Mouse (Mus musculus): Measurements from ENCODE around the gene Ten1.

Gene Ten1

DNA sequence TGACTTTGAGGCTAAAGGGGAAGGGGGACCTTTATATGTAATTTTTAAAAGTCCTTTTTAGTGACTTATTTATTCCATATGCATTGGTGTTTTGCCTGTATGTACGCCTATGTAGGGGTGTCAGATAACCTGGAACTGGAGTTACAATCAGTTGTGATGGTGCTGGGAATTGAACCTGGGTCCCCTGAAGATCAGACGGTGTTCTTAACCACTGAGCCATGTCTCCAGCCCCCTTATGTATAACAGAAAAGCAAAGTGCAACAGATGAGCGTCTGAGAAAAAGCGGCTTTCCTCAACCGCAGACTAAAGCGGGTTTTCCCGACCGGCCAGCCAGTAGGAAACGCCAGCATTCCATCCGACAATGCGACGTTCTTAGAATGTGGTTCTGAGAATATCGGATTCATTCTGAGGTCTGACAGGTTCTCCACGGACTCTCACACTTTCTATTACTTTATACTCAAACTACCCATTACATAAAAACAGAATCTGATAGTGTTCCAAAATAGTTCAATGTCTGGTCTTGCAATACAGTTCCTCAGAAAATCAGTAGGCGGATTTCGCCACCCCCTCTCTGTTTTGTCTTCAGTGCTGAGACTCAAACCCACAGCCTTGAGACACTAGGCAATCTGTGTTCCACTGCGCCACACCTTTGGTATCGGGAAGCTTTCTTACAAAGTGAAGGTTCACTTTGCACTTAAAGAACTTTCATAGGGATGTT lies 1.6 kb upstream of the Ten1 start:
- no peak for DNase-seq (ENCODE audit: low spot score in 2 of 2)

DNA sequence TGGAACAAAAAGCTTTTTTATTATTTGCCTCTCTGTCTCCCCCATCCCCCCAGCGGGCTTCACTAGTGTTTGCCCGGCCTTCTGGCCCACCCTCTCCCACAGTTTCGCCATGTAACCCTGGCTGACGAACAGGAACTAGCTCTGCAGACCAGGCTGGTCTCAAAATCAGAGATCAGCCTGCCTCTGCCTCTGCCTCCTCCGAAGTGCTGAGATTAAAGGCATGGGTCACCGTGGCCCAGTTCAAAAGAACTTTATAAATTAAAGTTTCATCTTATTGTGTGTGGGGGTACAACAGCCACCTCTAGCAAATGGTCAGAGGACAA lies 1.1 kb upstream of the Ten1 start:
- DNase-seq (ENCODE audit: low spot score in 2 of 2) = no peak

DNA sequence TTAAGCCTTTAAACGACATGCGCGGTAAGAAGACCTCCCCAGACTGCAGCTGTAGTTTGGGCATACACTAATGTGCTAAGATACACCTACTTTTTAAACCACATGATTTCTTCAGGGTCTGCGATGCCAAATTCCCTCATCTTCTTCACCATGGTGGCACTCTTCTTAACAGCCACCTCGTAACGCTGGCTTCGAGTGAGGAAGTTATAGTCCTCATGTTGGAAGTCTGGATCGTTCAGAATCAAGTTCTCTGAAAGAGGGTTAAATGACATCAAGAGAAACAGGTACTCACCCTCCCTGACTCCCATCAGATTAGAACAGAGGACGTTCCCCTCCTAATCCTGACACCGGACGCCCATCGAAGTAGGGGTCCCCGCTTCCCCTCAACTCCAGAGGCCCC lies 523 bp upstream of the Ten1 start:
- DNase-seq (ENCODE audit: low spot score in 2 of 2) = no peak

DNA sequence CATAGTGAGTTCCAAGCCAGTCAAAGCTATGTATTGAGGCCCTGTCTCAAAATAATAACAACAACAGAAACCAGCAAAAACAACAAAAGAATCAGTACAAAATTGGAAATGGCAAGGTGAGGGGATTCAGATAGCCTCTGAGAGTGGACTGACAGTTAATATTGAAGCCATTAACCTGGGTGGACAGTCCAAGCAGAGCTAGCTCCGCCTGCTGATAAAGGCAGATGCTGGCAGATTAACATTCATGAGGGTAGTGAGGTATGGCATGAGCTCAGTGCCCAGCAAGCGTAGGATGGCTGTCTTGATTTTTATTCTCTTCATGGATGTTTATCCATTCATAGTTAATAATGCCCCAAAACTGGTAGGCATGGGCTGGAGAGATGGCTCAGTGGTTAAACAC lies 2.5 kb downstream of the Ten1 start:
- no peak for DNase-seq (ENCODE audit: low spot score in 2 of 2)

DNA sequence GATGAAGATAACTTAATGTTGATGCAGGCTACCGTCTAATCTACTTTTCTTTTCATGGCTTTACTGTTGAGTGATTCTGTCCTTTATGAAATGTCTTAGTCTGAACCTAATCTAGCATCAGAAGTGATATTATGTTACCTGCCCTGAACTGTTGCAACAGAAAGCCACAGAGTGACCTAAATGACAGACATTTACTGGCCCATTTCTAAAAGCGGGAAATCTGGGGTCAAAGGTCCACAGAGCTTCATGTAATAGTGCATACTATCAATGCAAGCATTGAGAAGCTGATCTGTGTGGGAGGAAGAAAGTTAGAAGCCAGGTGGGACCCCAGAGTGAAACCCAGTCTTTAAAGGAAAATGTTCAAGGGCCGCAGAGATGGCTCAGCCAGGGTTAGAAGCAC lies 4.5 kb downstream of the Ten1 start:
- DNase-seq (ENCODE audit: low spot score in 2 of 2) = no peak

DNA sequence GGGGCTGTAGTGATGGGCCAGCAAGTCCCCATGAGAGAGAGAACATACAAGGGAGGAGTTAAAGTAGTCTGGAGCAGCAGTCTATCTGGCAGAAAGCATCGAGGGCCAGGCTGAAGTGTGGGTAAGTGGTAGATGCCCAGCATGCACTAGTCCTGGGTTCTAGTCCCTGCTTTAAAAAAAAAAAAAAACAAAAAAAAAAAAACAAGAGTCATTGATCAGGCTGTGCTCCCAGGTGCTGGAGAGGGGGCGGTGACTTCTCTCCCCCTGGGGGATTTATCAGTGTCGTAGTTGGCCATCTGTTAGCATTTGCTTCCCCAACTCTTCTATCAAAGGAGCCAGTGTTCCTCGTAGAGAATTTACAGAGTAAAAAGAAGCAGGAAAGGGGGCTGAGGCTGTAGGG lies 8.0 kb downstream of the Ten1 start:
- DNase-seq (ENCODE audit: low spot score in 2 of 2) = no peak

DNA sequence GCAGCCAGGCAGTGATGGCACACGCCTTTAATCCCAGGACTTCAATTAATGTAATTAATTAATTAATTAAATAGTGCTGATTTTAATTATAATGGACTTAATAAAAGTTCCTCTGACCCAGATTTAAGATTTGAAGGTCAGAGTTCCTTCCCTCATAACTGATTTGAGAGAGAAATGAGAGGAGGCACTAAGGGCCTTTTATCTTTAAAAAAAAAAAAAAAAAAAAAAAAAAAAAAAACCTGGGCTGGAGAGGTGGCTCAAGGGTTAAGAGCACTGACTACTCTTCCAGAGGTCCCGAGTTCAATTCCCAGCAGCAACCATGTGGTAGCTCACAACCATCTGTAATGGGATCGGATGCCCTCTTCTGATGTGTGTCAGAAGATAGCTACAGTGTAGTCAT lies 10.0 kb downstream of the Ten1 start:
- no peak for DNase-seq (ENCODE audit: low spot score in 2 of 2)

DNA sequence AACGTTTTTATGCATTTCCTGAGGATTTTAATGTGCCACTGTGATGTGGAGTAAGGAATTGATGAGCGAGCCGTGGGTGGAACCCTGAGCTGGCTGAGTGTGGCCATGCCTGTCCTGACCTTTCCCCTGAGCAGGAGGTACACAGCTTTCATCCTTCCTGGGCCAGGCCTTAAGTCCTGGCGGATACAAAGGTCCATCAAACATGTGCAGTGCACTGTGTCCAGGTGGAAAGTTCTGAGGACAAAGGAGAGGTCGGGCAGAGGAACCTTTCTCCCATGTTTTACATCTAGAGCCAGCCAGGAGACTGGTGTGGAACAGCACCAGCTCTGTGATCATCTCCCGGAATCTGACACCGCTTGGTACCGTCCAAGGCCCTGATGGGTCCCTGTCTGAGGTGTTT lies 10.6 kb downstream of the Ten1 start:
- no peak for DNase-seq (ENCODE audit: low spot score in 2 of 2)

DNA sequence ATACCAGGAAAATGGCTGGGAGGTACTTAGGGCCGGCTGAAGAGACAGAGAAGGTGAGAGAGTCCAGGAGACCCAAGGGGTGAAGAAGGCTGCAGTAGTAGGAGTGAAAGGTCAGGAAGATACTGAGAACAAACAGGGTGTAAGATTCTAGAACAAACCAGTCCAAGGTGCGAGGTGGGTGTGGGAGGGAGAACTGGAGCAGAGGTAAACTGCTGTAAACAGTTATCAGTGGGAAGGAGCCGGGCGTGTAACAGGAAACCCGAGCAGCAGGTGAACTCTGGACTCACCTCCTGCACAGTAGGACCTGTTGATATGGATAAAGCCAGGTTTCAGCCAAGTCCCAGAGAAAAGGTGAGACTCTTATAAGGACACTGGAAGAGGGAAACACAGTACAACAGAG lies 12.0 kb downstream of the Ten1 start:
- DNase-seq (ENCODE audit: low spot score in 2 of 2) = no peak

DNA sequence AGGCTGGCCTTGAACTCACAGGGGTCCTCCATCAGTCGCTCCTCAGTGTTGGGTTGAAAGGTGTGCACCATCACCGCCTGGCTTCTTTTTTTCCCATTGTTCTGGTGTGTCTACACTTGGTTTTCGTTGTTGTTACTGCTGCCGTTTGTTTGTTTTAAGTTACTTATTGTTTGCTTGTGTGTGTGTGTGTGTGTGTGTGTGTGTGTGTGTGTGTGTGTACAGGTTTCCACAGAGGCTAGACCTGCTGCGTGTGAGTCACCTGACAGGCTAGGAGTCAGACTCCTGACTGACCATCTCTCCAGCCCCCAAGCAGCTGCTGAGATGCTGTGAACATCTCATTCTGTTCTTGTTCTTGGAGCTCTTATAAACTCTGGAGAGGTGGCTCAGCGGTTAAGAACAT lies 14.2 kb downstream of the Ten1 start:
- DNase-seq (ENCODE audit: low spot score in 2 of 2) = no peak

DNA sequence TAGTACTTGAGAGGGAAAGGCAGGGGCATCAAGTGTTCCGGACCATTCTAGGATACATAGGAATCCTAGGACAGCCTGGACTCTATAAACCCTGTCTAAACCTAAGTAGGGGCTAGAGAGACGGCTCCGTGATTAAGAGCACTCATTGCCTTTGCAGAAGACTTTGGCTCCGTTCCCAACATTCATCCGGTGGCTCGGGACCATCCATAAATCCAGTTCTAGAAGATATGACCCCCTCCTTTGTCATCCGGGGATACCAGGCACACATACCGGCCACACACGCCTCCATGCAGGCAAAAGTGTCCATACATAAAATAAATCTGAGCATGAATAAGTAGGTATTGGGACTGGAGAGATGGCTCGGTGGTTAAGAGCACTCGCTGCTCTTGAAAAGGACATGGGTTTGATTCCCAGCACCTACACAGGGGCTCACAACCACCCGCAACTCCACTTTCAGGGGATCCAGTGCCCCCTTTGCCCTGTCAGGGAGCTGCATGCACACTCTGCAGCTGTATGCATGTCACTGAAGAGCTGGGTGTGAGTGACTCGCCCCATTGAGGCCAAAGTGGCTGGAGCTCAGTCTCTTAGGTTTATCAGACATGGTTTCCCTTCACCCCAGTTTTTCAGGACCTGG lies 15.3 kb downstream of the Ten1 start:
- no peak for DNase-seq (ENCODE audit: low spot score in 2 of 2)

DNA sequence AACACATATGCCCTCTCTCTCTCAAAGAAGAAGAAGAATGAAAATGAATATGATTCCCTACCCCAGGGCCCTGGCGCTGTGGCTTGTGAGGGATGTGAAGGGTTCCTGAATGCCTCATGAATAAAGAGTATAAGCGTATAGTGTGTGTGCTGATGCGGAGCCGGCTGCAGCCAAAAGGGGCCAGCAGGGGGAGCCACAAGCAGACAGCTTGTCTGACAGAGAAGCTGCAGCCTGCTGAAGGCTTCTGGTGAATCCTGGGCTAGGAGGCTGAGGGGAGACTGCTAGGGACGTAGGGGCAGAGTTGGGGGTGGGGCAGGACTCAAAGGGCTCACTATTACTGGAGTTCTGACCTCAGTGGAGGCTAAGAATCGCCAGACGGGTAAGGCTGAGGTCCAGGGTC lies 16.5 kb downstream of the Ten1 start:
- peak in 1 of 2 experiments; percentile 68 for DNase-seq (ENCODE audit: low spot score in 2 of 2)

DNA sequence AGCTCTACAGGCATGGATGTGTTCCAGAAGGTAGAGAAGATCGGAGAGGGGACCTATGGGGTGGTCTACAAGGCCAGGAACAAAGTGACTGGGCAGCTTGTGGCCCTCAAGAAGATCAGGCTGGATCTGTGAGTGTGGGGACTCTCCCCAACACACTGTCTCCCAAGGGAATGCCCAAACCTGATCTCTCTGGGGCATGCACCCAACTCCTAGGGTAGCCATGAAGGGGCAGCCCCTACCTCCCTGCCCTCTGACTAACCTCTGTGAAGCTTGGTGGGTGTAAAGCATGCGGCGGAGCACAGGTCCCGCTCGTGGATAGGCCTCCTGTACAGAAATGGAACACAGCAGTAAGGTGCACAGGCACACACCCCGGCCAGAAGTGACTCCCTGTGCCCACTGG lies 17.3 kb downstream of the Ten1 start:
- no peak for DNase-seq (ENCODE audit: low spot score in 2 of 2)

DNA sequence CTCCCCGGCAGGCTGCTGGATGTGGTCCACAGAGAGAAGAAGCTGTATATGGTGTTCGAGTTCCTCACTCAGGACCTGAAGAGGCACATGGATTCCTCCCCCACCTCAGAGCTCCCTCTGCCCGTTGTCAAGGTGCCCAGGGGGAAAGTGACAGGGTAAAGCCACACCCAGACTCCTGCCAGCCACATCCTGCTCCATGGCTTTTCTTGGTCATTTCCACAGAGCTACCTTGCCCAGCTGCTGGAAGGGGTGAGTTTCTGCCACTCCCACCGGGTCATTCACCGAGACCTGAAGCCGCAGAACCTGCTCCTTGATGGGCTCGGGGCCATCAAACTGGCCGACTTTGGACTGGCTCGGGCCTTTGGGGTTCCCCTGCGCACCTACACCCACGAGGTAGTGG lies 17.9 kb downstream of the Ten1 start:
- no peak for DNase-seq (ENCODE audit: low spot score in 2 of 2)

DNA sequence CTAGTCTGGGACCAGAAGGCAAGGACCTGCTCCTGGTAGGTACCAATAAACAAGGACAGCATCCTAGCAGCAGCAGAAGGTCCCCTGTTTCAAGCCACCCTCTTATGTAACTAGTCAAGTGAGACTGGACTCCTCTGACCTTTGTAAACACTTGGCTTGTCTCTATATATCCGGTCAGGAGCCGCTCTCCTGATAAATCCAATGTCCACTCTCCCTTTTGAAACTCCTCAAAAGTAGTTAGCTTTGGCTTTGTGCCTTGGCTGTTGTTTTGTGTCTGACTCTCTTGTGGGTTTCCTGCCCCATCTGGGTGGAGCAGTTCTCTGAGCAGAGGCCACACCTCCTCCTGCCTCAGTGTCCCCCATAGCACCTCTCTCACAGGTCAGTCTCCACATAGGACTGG lies 19.6 kb downstream of the Ten1 start:
- DNase-seq (ENCODE audit: low spot score in 2 of 2) = no peak

DNA sequence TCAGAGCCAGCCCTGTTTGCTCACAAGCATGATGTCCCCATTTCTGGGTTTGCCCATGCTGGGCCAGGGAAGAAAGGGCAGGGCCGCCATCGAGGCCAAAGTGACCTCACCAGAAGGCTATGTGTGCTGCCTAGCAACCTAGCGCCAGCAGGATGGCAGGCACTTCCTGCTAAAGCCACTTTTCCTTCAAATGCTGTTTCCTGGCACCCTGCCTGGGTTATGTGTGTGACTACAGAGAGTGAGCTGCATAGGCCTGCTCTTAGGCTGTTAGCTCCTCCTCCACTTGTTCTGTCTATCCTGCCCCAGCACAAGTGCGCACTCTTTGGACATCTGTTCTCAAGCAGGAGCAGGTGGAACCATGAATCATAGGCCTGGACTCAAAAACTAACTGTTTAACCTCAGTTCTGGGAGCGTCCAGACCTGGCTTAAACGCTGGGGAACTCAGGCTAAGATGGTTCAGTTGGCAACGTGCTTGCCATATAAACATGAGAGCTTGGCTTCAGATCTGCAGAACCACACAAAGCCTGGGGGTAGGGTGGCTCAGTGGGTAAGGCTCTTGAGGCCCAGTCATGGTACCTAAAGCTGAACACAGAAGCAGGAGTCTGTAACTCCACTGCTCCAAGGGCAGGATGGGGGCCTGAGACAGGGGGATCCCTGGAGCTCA lies 20.2 kb downstream of the Ten1 start:
- peak in 1 of 2 experiments; percentile 60 for DNase-seq (ENCODE audit: low spot score in 2 of 2)

DNA sequence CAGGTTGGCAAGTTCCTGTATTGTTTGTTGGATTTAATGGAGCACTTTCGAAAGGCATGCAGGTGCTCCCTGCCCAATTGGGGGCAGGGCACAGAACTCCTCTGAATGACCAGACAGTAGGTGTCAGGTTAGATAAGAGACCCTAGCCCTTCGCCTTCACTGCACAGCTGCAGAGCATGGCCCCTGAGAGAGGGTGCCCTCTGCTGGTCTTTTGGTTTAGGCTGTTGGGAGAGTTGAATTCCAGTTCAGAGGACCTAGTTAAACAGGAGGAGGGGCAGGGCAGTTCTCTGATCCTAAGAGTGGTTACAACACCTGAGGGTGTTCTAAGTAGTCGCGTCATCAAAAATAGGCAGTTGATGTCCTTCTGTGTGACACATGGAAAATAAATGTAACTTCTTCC lies 21.2 kb downstream of the Ten1 start:
- peak in 1 of 2 experiments; percentile 72 for DNase-seq (ENCODE audit: low spot score in 2 of 2)

DNA sequence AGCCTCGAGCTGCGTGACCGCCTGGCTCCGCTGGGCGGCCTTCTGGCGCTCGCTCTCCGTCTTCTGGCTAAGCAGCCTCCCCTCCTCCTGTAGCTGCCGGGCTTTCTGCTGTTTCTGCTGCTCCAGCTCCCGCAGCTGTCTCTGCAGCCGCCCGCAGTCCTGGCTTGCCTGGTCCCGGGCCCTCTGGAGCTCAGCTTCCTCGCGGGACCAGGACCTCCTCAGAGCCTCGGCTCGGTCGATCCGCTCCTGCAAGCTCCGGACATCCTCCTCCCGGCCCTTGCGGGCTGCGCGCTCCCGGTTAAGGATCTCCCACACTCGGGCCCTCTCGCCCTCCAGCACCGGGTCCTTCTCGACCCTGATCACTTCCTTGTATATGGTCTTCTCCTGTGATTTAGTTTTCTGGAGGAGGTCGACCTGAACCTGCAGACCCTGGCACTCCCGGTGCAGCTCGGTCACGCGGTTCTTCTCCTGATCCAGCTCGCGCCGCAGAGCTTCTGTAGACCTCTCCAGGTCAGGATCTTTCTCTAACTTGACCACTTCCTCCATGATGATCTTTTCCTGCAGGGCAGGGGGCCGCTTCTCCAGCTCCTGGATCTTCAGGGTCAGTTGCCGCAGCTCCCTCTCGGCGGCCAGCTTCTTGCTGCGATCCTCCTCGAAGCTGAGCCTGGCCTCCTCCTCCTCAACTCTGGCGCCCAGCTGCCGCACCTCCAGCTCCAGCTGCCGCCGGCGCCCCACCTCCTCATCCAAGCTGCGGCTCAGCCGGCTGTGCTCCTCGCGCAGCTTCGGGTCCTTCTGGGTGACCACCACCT lies 23.5 kb downstream of the Ten1 start:
- no peak for DNase-seq (ENCODE audit: low spot score in 2 of 2)

DNA sequence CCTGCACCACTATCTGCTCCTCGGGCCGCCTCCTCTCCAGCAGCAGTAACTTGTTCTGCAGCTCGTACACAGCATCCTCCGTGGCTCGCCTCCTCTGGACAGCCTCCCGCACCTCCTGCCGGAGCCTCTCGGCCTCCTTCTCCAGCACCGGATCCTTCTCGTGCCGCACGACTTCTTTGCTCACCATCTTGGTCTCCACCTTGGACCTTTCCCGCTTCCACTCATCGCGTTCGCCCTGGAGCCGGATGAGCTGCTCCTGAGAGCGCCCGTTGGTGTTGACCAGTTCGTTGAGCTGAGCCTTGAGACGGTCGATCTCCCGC lies 24.0 kb downstream of the Ten1 start:
- no peak for DNase-seq (ENCODE audit: low spot score in 2 of 2)

DNA sequence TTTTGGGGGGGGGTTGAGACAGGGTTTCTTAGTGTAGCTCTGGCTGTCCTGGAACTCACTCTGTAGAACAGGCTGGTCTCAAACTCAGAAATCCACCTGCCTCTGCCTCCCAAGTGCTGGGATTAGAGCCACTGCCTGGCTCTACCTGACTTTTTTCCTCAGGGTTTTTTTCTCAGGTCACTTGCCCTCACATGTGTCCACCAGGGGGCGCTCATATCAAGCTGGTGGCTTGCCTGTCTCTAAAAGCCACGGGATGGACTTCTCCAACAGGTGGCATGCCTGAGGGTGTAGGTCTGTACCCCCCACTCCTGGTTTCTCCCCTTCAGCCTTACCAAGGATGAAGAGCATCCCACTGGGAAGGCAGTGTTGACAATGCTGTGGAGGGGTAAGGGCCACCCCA lies 27.8 kb downstream of the Ten1 start:
- peak; percentile 86 to 93 for DNase-seq (ENCODE audit: low spot score in 2 of 2)

DNA sequence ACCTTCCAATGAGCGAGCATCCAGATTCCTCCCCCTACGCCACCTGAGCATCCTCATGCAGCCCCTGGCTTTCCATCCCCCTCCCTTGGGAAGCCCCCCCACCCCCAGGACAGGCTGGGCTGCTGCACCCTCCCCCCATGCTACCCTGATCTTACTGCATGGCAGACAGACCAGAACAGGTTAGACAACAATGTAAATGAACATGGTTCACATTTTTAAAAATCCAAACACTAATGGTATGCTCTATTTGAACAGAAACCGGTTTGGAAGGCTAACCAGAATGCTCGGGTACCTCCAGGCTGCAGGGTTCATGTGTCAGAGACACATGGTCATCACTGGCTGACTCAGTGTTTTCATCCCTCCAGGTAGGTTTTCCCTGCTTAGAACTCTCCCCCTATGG lies 30.0 kb downstream of the Ten1 start:
- DNase-seq (ENCODE audit: low spot score in 2 of 2) = no peak

DNA sequence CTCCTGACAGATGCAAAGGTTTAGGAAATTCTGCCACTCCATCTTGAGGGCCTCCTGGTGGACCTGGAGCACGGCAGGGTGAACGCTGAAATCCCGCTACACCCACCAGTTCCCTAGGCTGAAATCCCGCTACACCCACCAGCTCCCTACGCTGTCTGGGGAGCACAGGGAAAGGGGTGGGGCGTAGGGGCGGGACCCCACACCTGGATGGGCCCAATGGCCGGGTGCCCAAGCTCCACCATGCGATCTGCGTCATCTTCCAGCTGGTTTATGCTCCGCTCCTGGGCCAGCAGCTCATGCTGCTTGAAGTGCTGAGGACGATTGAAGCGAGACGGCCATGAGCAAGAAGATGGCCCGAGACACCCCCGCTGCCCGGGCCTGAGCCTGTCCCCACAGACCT lies 33.8 kb downstream of the Ten1 start:
- no peak for DNase-seq (ENCODE audit: low spot score in 2 of 2)

DNA sequence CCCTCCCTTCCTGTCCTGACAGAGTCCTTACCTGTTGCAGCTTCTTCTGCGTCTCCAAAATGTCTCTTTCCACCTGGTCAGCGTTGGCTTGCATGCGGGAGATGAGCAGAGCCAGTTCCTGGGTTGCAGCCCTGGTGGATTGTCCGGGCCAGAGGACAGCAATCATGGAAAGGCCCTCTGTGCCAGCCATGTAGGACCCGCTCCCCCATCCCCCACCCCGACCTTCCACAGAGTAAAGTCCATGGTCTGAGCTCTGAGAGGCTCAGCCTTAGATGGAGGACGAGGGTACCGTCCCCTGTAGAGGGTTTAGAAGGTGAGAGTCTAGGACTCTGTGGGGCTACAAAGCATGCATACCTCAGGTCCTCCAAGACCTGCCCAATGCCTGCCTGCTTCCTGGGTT lies 36.2 kb downstream of the Ten1 start:
- no peak for DNase-seq (ENCODE audit: low spot score in 2 of 2)

Data from spleen, postnatal 10 days (tissue).